Mouse (Mus musculus) stomach, embryonic 15.5 days (tissue): ENCODE data around the gene Ank3. TPM values are rescaled to one million over a fixed set of nuclear protein-coding genes. Genes with fewer than 3 reads are reported as not detected.

ENCODE experiments used
- ATAC-seq: fragments of 200-750 bp; cut with Nextera tagmentation; 2 replicates; pipeline ENCODE4 v1.8.0; 2017; ENCODE audit warnings: low read depth, moderate number of reproducible peaks, moderate TSS enrichment; ENCODE audit not compliant: insufficient read depth, low FRiP score
- H3K27ac ChIP-seq: fragments of 300-500 bp; sonication (generic); 2 replicates; pipeline ENCODE4 v1.5.1; 2015; ENCODE audit warnings: mild to moderate bottlenecking, inconsistent platforms
- H3K27me3 ChIP-seq: fragments of 300-500 bp; sonication (generic); replicated peaks from 2 replicates; pipeline ENCODE4 v1.6.1; 2015; ENCODE audit warnings: inconsistent platforms
- H3K36me3 ChIP-seq: fragments of 300-500 bp; sonication (generic); 2 replicates; pipeline ENCODE4 v1.6.1; 2015; ENCODE audit warnings: inconsistent platforms
- H3K4me1 ChIP-seq: fragments of 300-500 bp; sonication (generic); 2 replicates; pipeline ENCODE4 v1.6.1; 2015; ENCODE audit warnings: inconsistent platforms
- H3K4me2 ChIP-seq: fragments of 300-500 bp; sonication (generic); 2 replicates; pipeline ENCODE4 v1.6.1; 2015; ENCODE audit warnings: mild to moderate bottlenecking, inconsistent platforms
- H3K4me3 ChIP-seq: fragments of 300-500 bp; sonication (generic); replicated peaks from 2 replicates; pipeline ENCODE4 v1.5.1; 2015; ENCODE audit warnings: inconsistent platforms
- H3K9ac ChIP-seq: fragments of 300-500 bp; sonication (generic); 2 replicates; pipeline ENCODE4 v1.6.1; 2015; ENCODE audit warnings: inconsistent platforms
- H3K9me3 ChIP-seq: fragments of 300-500 bp; sonication (generic); 2 replicates; pipeline ENCODE4 v1.6.1; 2016; ENCODE audit warnings: inconsistent platforms
- WGBS: fragments of 180-500 bp; shearing (Covaris S2); methylation state at CpG from one replicate; pipeline ENCODE4 v1.1.7; 2015; 5-methylcytosine and 5-hydroxymethylcytosine counted together
- polyA plus RNA-seq: library from polyadenylated mRNA; unstranded; fragments of >200 nt; fragmentation: Nextera tagmentation; extraction: Ambion mirVana; gene quantifications from 2 replicates; pipeline ENCODE4 v1.2.1, GENCODE M21; 2015

The Ank3 gene
- polyA plus RNA-seq, 1 experiment from 2014 or later, result 33.0 TPM

GRCm38 (mm10) chr10:69373796-69374550 is 24.6 kb upstream of the Ank3 start:
- H3K27me3 ChIP-seq, result no peaks in the 10 kb centered on the region
- no peak overlapping the region for H3K4me3 ChIP-seq
- no peak for ATAC-seq
- WGBS, result 69% methylated on average over 10 of the region's 10 CpGs
- H3K4me1 ChIP-seq, result no peaks in the 10 kb centered on the region
- no peaks in the 10 kb centered on the region for H3K9me3 ChIP-seq
- H3K9ac ChIP-seq, result no peak overlapping the region
- H3K36me3 ChIP-seq, result no peaks in the 10 kb centered on the region
- H3K4me2 ChIP-seq, result no peak overlapping the region
- no peak overlapping the region for H3K27ac ChIP-seq

GRCm38 (mm10) chr10:69375154-69375553 is 23.4 kb upstream of the Ank3 start:
- Histone ChIP-seq H3K4me1 (no peaks in the 10 kb centered on the region), H3K4me3 (no peak overlapping the region)
- 54% methylated on average over 7 of the region's 7 CpGs for WGBS

GRCm38 (mm10) chr10:69383186-69383585 is 15.4 kb upstream of the Ank3 start:
- no peak for ATAC-seq
- no peaks in the 10 kb centered on the region for H3K27me3 ChIP-seq
- H3K36me3 ChIP-seq, result no peaks in the 10 kb centered on the region
- no peak overlapping the region for H3K27ac ChIP-seq
- WGBS, result 74% methylated on average over 1 of the region's 1 CpGs
- H3K4me3 ChIP-seq, result no peak overlapping the region
- H3K9ac ChIP-seq, result no peak overlapping the region
- no peaks in the 10 kb centered on the region for H3K4me1 ChIP-seq
- H3K4me2 ChIP-seq, result no peak overlapping the region
- H3K9me3 ChIP-seq, result no peaks in the 10 kb centered on the region

More at GRCm38 (mm10) chr10:69375154-69375553, 23.4 kb upstream of the Ank3 start:
- H3K9me3 ChIP-seq, result no peaks in the 10 kb centered on the region
- H3K36me3 ChIP-seq, result no peaks in the 10 kb centered on the region
- ATAC-seq, result no peak
- no peak overlapping the region for H3K9ac ChIP-seq
- H3K27ac ChIP-seq, result no peak overlapping the region
- H3K4me2 ChIP-seq, result no peak overlapping the region
- no peaks in the 10 kb centered on the region for H3K27me3 ChIP-seq

GRCm38 (mm10) chr10:69384640-69385039 is 13.9 kb upstream of the Ank3 start:
- H3K36me3 ChIP-seq, result no peaks in the 10 kb centered on the region
- WGBS, result 77% methylated on average over 11 of the region's 11 CpGs
- no peaks in the 10 kb centered on the region for H3K27me3 ChIP-seq
- H3K9me3 ChIP-seq, result no peaks in the 10 kb centered on the region
- H3K27ac ChIP-seq, result no peak overlapping the region
- no peak overlapping the region for H3K9ac ChIP-seq
- H3K4me1 ChIP-seq, result no peaks in the 10 kb centered on the region
- no peak overlapping the region for H3K4me2 ChIP-seq
- ATAC-seq, result no peak
- H3K4me3 ChIP-seq, result no peak overlapping the region

GRCm38 (mm10) chr10:69385136-69385535 is 13.4 kb upstream of the Ank3 start:
- Histone ChIP-seq H3K27me3 (no peaks in the 10 kb centered on the region), H3K4me1 (no peaks in the 10 kb centered on the region), H3K27ac (no peak overlapping the region), H3K9me3 (no peaks in the 10 kb centered on the region), H3K36me3 (no peaks in the 10 kb centered on the region), H3K9ac (no peak overlapping the region), H3K4me2 (no peak overlapping the region), H3K4me3 (no peak overlapping the region)
- 87% methylated on average over 8 of the region's 8 CpGs for WGBS
- ATAC-seq, result no peak

DNA sequence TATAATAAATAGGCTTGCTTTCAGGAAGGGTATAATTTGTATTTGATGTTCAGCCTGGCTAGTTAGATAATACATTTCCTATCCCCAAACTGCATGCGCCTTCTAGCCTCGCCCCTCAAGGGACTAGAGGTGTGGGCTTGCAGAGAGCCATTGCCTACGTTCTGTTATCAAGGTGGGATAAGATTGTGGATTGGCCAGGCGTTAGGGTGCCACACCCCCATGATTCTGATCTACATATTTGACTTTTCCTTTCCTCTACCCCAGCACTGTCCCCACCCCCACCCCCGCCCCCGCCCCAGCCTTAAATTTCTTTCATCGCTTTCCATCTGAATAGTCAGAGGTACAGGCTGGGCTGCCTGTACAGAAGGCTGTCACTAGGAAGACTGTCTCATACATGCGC is 11.8 kb upstream of the Ank3 start:
- WGBS, result 59% methylated on average over 8 of the region's 8 CpGs
- Histone ChIP-seq H3K27me3 (no peaks in the 10 kb centered on the region), H3K4me3 (no peak overlapping the region)

DNA sequence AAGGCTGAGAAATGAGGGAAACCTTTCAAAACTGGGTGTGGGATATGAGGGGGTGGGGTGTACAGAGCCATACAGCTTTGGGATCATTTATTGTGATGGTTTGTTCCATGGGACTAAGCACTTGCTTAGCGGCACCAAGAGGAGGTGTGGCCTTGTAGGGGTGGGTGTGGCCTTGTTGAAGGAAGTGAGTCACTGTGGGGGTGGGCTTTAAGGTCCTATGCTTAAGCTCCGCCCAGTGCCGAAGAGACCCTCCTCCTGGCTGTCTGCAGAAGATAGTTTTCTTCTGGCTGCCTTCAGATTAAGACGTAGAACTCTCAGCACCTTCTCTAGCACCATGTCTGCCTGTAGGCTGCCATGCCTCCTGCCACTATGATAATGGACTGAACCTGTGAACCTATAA is 9.1 kb upstream of the Ank3 start:
- H3K4me3 ChIP-seq, result no peak overlapping the region
- no peak overlapping the region for H3K9ac ChIP-seq
- H3K4me2 ChIP-seq, result no peak overlapping the region
- H3K9me3 ChIP-seq, result no peaks in the 10 kb centered on the region
- no peaks in the 10 kb centered on the region for H3K36me3 ChIP-seq
- no peak for ATAC-seq
- H3K27ac ChIP-seq, result no peak overlapping the region
- no peaks in the 10 kb centered on the region for H3K4me1 ChIP-seq
- H3K27me3 ChIP-seq, result no peaks in the 10 kb centered on the region
- 86% methylated on average over 4 of the region's 4 CpGs for WGBS

More for the DNA sequence above, 11.8 kb upstream of the Ank3 start:
- H3K4me1 ChIP-seq, result no peaks in the 10 kb centered on the region
- no peaks in the 10 kb centered on the region for H3K9me3 ChIP-seq
- no peak overlapping the region for H3K4me2 ChIP-seq
- no peak overlapping the region for H3K27ac ChIP-seq
- no peak overlapping the region for H3K9ac ChIP-seq
- H3K36me3 ChIP-seq, result no peaks in the 10 kb centered on the region
- no peak for ATAC-seq

- Histone ChIP-seq H3K9me3 (no peaks in the 10 kb centered on the region), H3K4me3 (peak overlapping the region; percentile 63), H3K27ac (no peak overlapping the region), H3K9ac (peak overlapping the region; percentile 59; the same call in 1 of the 2 replicates), H3K27me3 (0 out of 2 replicates have a peak, but pooled peaks cover 4% of the 10 kb centered on the region), H3K36me3 (no peaks in the 10 kb centered on the region), H3K4me2 (peak overlapping the region; percentile 97), H3K4me1 (peaks cover 11% of the 10 kb centered on the region)
- ATAC-seq, result peak; percentile 44
- under 1% methylated on average over 26 of the region's 26 CpGs for WGBS
These were observed 293 bp upstream of the Ank3 start for GRCm38 (mm10) chr10:69398197-69398762.

DNA sequence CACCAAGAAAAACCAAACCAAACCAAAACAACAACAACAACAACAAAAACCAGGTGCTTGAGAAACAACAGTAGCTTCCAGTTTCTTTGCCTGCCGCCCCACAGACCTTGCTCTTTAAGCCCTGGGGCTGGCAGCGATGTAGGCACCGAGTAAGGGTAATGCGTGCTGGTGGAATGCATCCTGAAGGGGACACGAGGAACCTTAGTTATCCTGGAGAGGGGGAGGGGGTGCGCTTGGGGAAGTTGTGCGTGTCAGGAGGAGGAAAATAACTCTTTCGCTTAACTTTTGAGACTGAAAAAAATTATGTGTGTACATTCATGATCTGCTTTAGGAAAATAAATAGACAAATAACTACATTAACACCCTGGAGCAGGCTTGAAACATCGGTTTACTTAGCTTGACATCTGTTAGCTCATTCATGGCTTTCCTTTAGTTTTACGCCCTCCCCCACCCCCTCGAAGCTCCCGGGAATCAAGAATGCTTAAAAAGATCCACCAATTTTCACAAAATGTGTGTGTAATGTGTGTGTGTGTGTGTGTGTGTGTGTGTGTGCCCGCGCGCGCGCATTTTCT is 1.3 kb downstream of the Ank3 start:
- 4% methylated on average over 17 of the region's 17 CpGs for WGBS
- Histone ChIP-seq H3K36me3 (no peaks in the 10 kb centered on the region), H3K9ac (peak overlapping the region; percentile 59; the same call in 1 of the 2 replicates), H3K4me1 (peaks cover 11% of the 10 kb centered on the region), H3K27ac (no peak overlapping the region), H3K4me3 (peak overlapping the region; percentile 63), H3K4me2 (peak overlapping the region; percentile 97), H3K9me3 (no peaks in the 10 kb centered on the region), H3K27me3 (0 out of 2 replicates have a peak, but pooled peaks cover 4% of the 10 kb centered on the region)
- no peak for ATAC-seq

DNA sequence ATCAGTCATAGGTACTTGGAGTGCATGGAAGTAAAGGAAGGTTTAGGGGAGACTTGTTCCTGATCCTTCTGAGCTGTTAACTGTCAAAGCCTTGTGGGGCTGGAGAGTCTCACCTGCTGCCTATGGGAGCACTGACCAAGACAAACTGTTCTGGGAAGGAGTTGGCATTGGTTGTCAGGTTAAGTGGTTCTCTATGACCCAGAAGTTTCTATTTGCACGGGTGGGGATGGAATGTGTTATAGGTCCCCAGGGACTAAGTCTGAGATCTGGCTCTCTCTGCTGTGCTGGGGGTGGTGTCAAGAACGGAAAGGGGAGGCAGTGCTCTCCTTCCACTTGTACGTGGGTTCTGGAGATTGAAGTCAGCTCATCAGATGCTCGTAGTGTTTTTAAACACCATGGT is 6.9 kb downstream of the Ank3 start:
- 57% methylated on average over 4 of the region's 4 CpGs for WGBS
- no peaks in the 10 kb centered on the region for H3K36me3 ChIP-seq
- H3K27me3 ChIP-seq, result no peaks in the 10 kb centered on the region
- no peak overlapping the region for H3K4me2 ChIP-seq
- no peak overlapping the region for H3K9ac ChIP-seq
- no peak for ATAC-seq
- H3K4me1 ChIP-seq, result no peaks in the 10 kb centered on the region
- H3K27ac ChIP-seq, result no peak overlapping the region
- no peaks in the 10 kb centered on the region for H3K9me3 ChIP-seq
- no peak overlapping the region for H3K4me3 ChIP-seq

DNA sequence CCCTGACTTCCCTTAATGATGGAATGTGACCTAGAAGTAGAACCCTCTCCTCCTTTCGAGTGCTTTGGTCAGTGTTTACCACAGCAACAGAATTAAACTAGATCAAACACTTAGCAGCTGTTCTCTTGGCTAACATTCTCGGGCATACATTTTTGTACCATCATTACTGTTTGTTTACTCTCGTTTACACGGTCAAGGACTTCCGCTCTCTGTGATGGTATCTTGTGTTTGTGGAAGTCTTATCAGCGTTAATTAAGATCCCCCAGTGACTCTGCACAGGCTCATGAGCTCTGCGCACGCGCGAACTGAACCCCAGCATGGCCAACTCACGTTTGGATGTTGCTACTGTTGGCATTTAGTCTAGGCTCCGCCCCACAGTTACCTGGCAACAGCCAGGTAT is 16.3 kb downstream of the Ank3 start:
- Histone ChIP-seq H3K36me3 (no peaks in the 10 kb centered on the region), H3K4me3 (no peak overlapping the region), H3K4me2 (no peak overlapping the region), H3K27me3 (no peaks in the 10 kb centered on the region), H3K27ac (no peak overlapping the region), H3K9ac (no peak overlapping the region), H3K9me3 (no peaks in the 10 kb centered on the region), H3K4me1 (no peaks in the 10 kb centered on the region)
- ATAC-seq, result no peak
- WGBS, result 47% methylated on average over 12 of the region's 12 CpGs

GRCm38 (mm10) chr10:69418716-69419115 is 20.1 kb downstream of the Ank3 start:
- Histone ChIP-seq H3K36me3 (no peaks in the 10 kb centered on the region), H3K9ac (no peak overlapping the region), H3K27me3 (no peaks in the 10 kb centered on the region), H3K27ac (no peak overlapping the region), H3K4me2 (no peak overlapping the region), H3K4me1 (no peaks in the 10 kb centered on the region), H3K9me3 (no peaks in the 10 kb centered on the region), H3K4me3 (no peak overlapping the region)
- no peak; the same call in 1 of the 2 replicates for ATAC-seq
- WGBS, result 66% methylated on average over 8 of the region's 8 CpGs
